Mouse (Mus musculus): ENCODE measurements around the gene Ugt1a10. TPM values are rescaled to one million over a fixed set of nuclear protein-coding genes. Genes with fewer than 3 reads are reported as not detected.
A peak's percentile ranks its signal among the peaks of the same experiment; 100 is the strongest.
"Not testable (repeated sequence)": the region's sequence is repeated elsewhere in the genome, so short reads cannot be mapped to it uniquely, and the experiment has no call there.

The Ugt1a10 gene
- polyA plus RNA-seq, 1 experiment from 2014 or later, result not detected

- Histone ChIP-seq H3K27me3 (ENCODE audit: control insufficient read depth, insufficient read depth, low read length) (no peaks in the 10 kb centered on the region), H3K4me1 (ENCODE audit: control insufficient read depth, insufficient read depth, low read length) (no peaks in the 10 kb centered on the region), H3K36me3 (ENCODE audit: control insufficient read depth, insufficient read depth, low read length) (no peaks in the 10 kb centered on the region), H3K9ac (replicated peaks; ENCODE audit: low read length) (no peak overlapping the region), H3K4me3 (replicated peaks; ENCODE audit: low read depth, low read length) (no peak overlapping the region), H3K9me3 (ENCODE audit: control insufficient read depth, low read length) (peaks cover 54% of the 10 kb centered on the region), H3K27ac (replicated peaks; ENCODE audit: low read depth, low read length) (no peak overlapping the region), H3K4me2 (ENCODE audit: low read length) (no peak overlapping the region)
- WGBS, result 42% methylated on average over 3 of the region's 3 CpGs
- ATAC-seq (ENCODE audit: low FRiP score, low TSS enrichment), result no peak
- peak; percentile 5 for DNase-seq
These were observed 162.4 kb downstream of the Ugt1a10 start for GRCm38 (mm10) chr1:88217576-88217975.

- 75% methylated on average over 9 of the region's 9 CpGs for WGBS
- DNase-seq, result peak; percentile 1
These were observed 162.9 kb downstream of the Ugt1a10 start for GRCm38 (mm10) chr1:88218051-88218450.

GRCm38 (mm10) chr1:88218591-88218990 lies 163.4 kb downstream of the Ugt1a10 start:
- H3K4me2 ChIP-seq (ENCODE audit: low read length), result no peak overlapping the region
- no peak overlapping the region for H3K4me3 ChIP-seq (replicated peaks; ENCODE audit: low read depth, low read length)
- H3K4me1 ChIP-seq (ENCODE audit: control insufficient read depth, insufficient read depth, low read length), result no peaks in the 10 kb centered on the region
- DNase-seq (no peak), ATAC-seq (ENCODE audit: low FRiP score, low TSS enrichment) (no peak)
- no peaks in the 10 kb centered on the region for H3K27me3 ChIP-seq (ENCODE audit: control insufficient read depth, insufficient read depth, low read length)
- H3K27ac ChIP-seq (replicated peaks; ENCODE audit: low read depth, low read length), result no peak overlapping the region
- peaks cover 46% of the 10 kb centered on the region for H3K9me3 ChIP-seq (ENCODE audit: control insufficient read depth, low read length)
- no peak overlapping the region for H3K9ac ChIP-seq (replicated peaks; ENCODE audit: low read length)
- no peaks in the 10 kb centered on the region for H3K36me3 ChIP-seq (ENCODE audit: control insufficient read depth, insufficient read depth, low read length)
- WGBS, result 48% methylated on average over 4 of the region's 4 CpGs

More at GRCm38 (mm10) chr1:88218051-88218450, 162.9 kb downstream of the Ugt1a10 start:
- ATAC-seq (ENCODE audit: low FRiP score, low TSS enrichment), result no peak
- no peaks in the 10 kb centered on the region for H3K27me3 ChIP-seq (ENCODE audit: control insufficient read depth, insufficient read depth, low read length)
- peaks cover 51% of the 10 kb centered on the region for H3K9me3 ChIP-seq (ENCODE audit: control insufficient read depth, low read length)
- no peaks in the 10 kb centered on the region for H3K4me1 ChIP-seq (ENCODE audit: control insufficient read depth, insufficient read depth, low read length)
- H3K4me2 ChIP-seq (ENCODE audit: low read length), result no peak overlapping the region
- no peak overlapping the region for H3K4me3 ChIP-seq (replicated peaks; ENCODE audit: low read depth, low read length)
- H3K9ac ChIP-seq (replicated peaks; ENCODE audit: low read length), result no peak overlapping the region
- H3K36me3 ChIP-seq (ENCODE audit: control insufficient read depth, insufficient read depth, low read length), result no peaks in the 10 kb centered on the region
- no peak overlapping the region for H3K27ac ChIP-seq (replicated peaks; ENCODE audit: low read depth, low read length)

GRCm38 (mm10) chr1:88219054-88219453 lies 163.9 kb downstream of the Ugt1a10 start:
- no peak overlapping the region for H3K4me2 ChIP-seq (ENCODE audit: low read length)
- DNase-seq (no peak), ATAC-seq (ENCODE audit: low FRiP score, low TSS enrichment) (no peak)
- H3K27ac ChIP-seq (replicated peaks; ENCODE audit: low read depth, low read length), result no peak overlapping the region
- H3K27me3 ChIP-seq (ENCODE audit: control insufficient read depth, insufficient read depth, low read length), result no peaks in the 10 kb centered on the region
- WGBS, result 15% methylated on average over 1 of the region's 1 CpGs
- H3K36me3 ChIP-seq (ENCODE audit: control insufficient read depth, insufficient read depth, low read length), result no peaks in the 10 kb centered on the region
- peaks cover 41% of the 10 kb centered on the region for H3K9me3 ChIP-seq (ENCODE audit: control insufficient read depth, low read length)
- no peak overlapping the region for H3K9ac ChIP-seq (replicated peaks; ENCODE audit: low read length)
- H3K4me3 ChIP-seq (replicated peaks; ENCODE audit: low read depth, low read length), result no peak overlapping the region
- H3K4me1 ChIP-seq (ENCODE audit: control insufficient read depth, insufficient read depth, low read length), result no peaks in the 10 kb centered on the region

- Histone ChIP-seq H3K27me3 (ENCODE audit: control insufficient read depth, insufficient read depth, low read length) (no peaks in the 10 kb centered on the region), H3K4me1 (ENCODE audit: control insufficient read depth, insufficient read depth, low read length) (no peaks in the 10 kb centered on the region), H3K9ac (replicated peaks; ENCODE audit: low read length) (no peak overlapping the region), H3K4me2 (ENCODE audit: low read length) (no peak overlapping the region), H3K9me3 (ENCODE audit: control insufficient read depth, low read length) (peaks cover 31% of the 10 kb centered on the region), H3K4me3 (replicated peaks; ENCODE audit: low read depth, low read length) (no peak overlapping the region), H3K27ac (replicated peaks; ENCODE audit: low read depth, low read length) (no peak overlapping the region), H3K36me3 (ENCODE audit: control insufficient read depth, insufficient read depth, low read length) (no peaks in the 10 kb centered on the region)
- DNase-seq (no peak), ATAC-seq (ENCODE audit: low FRiP score, low TSS enrichment) (no peak)
These were observed 165.1 kb downstream of the Ugt1a10 start for GRCm38 (mm10) chr1:88220336-88220735.

- Histone ChIP-seq H3K27me3 (ENCODE audit: control insufficient read depth, insufficient read depth, low read length) (no peaks in the 10 kb centered on the region), H3K4me2 (ENCODE audit: low read length) (no peak overlapping the region), H3K4me3 (replicated peaks; ENCODE audit: low read depth, low read length) (no peak overlapping the region), H3K27ac (replicated peaks; ENCODE audit: low read depth, low read length) (no peak overlapping the region), H3K4me1 (ENCODE audit: control insufficient read depth, insufficient read depth, low read length) (no peaks in the 10 kb centered on the region), H3K36me3 (ENCODE audit: control insufficient read depth, insufficient read depth, low read length) (no peaks in the 10 kb centered on the region), H3K9ac (replicated peaks; ENCODE audit: low read length) (no peak overlapping the region), H3K9me3 (ENCODE audit: control insufficient read depth, low read length) (peaks cover 33% of the 10 kb centered on the region)
- WGBS, result 49% methylated on average over 2 of the region's 2 CpGs
- ATAC-seq (ENCODE audit: low FRiP score, low TSS enrichment) (no peak), DNase-seq (no peak)
These were observed 167.0 kb downstream of the Ugt1a10 start for GRCm38 (mm10) chr1:88222216-88222615.

- not testable (repeated sequence) for ATAC-seq (ENCODE audit: low FRiP score, low TSS enrichment); H3K27me3 ChIP-seq (ENCODE audit: control insufficient read depth, insufficient read depth, low read length); H3K4me3 ChIP-seq (replicated peaks; ENCODE audit: low read depth, low read length); H3K4me1 ChIP-seq (ENCODE audit: control insufficient read depth, insufficient read depth, low read length); H3K36me3 ChIP-seq (ENCODE audit: control insufficient read depth, insufficient read depth, low read length); DNase-seq; H3K4me2 ChIP-seq (ENCODE audit: low read length); H3K27ac ChIP-seq (replicated peaks; ENCODE audit: low read depth, low read length); H3K9ac ChIP-seq (replicated peaks; ENCODE audit: low read length)
- peaks cover 36% of the 10 kb centered on the region for H3K9me3 ChIP-seq (ENCODE audit: control insufficient read depth, low read length)
These were observed 167.9 kb downstream of the Ugt1a10 start for GRCm38 (mm10) chr1:88223011-88223515.

- DNase-seq (no peak), ATAC-seq (ENCODE audit: low FRiP score, low TSS enrichment) (no peak)
- 51% methylated on average over 1 of the region's 1 CpGs for WGBS
- Histone ChIP-seq H3K4me3 (replicated peaks; ENCODE audit: low read depth, low read length) (no peak overlapping the region), H3K9ac (replicated peaks; ENCODE audit: low read length) (no peak overlapping the region), H3K27ac (replicated peaks; ENCODE audit: low read depth, low read length) (no peak overlapping the region), H3K4me1 (ENCODE audit: control insufficient read depth, insufficient read depth, low read length) (no peaks in the 10 kb centered on the region), H3K4me2 (ENCODE audit: low read length) (no peak overlapping the region), H3K36me3 (ENCODE audit: control insufficient read depth, insufficient read depth, low read length) (no peaks in the 10 kb centered on the region), H3K27me3 (ENCODE audit: control insufficient read depth, insufficient read depth, low read length) (no peaks in the 10 kb centered on the region), H3K9me3 (ENCODE audit: control insufficient read depth, low read length) (peaks cover 41% of the 10 kb centered on the region)
These were observed 168.4 kb downstream of the Ugt1a10 start for GRCm38 (mm10) chr1:88223591-88223990.

- 70% methylated on average over 2 of the region's 2 CpGs for WGBS
- peaks cover 47% of the 10 kb centered on the region for H3K9me3 ChIP-seq (ENCODE audit: control insufficient read depth, low read length)
These were observed 169.0 kb downstream of the Ugt1a10 start for GRCm38 (mm10) chr1:88224029-88224776.

More at GRCm38 (mm10) chr1:88224029-88224776, 169.0 kb downstream of the Ugt1a10 start:
- Histone ChIP-seq H3K9ac (replicated peaks; ENCODE audit: low read length) (no peak overlapping the region), H3K36me3 (ENCODE audit: control insufficient read depth, insufficient read depth, low read length) (no peaks in the 10 kb centered on the region), H3K27me3 (ENCODE audit: control insufficient read depth, insufficient read depth, low read length) (no peaks in the 10 kb centered on the region), H3K4me2 (ENCODE audit: low read length) (no peak overlapping the region), H3K4me3 (replicated peaks; ENCODE audit: low read depth, low read length) (no peak overlapping the region), H3K4me1 (ENCODE audit: control insufficient read depth, insufficient read depth, low read length) (no peaks in the 10 kb centered on the region), H3K27ac (replicated peaks; ENCODE audit: low read depth, low read length) (no peak overlapping the region)
- ATAC-seq (ENCODE audit: low FRiP score, low TSS enrichment) (no peak), DNase-seq (no peak)

Measured in midbrain, embryonic 14.5 days (tissue).